Mouse (Mus musculus) ZHBTc4 (cell line): ENCODE data around the gene Gm11239.
"Not testable (repeated sequence)": the region's sequence is repeated elsewhere in the genome, so short reads cannot be mapped to it uniquely, and the experiment has no call there.

ENCODE experiments used
- DNase-seq: peaks from one replicate; pipeline ENCODE4 v3.0.0-alpha.2; 2011; ENCODE audit warnings: low read depth, low spot score

The Gm11239 gene

DNA sequence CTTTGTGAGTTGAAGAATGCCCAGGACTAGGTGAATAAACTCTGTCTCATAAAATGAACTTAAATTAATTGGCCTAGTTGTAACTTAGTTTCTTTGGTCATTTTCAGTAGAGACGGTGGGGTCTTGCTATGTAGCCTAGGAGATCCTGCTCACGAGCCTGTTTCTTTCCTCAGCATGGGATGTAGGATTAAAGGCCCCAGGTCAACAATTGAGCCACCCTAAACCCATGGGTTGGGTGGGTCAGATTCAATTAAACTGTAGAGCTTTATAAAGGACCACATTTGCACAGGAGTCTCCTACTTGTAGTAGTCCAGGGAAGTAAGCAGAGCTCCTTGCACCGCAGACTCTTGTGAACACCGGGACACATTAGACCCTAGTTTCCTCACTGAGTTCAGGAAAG, at the start of gene Gm11239:
Gene Gm11239 (plus strand): TSS at position 301 of the 400 bp plus-strand sequence.
- DNase-seq: not testable (repeated sequence)

GRCm38 (mm10) chr4:73622684-73623083, 45.5 kb upstream of the Gm11239 start, which contains the start of gene Gm11237:
TSS of gene Gm11237 (plus strand) at chr4:73622984.
- DNase-seq: not testable (repeated sequence)

DNA sequence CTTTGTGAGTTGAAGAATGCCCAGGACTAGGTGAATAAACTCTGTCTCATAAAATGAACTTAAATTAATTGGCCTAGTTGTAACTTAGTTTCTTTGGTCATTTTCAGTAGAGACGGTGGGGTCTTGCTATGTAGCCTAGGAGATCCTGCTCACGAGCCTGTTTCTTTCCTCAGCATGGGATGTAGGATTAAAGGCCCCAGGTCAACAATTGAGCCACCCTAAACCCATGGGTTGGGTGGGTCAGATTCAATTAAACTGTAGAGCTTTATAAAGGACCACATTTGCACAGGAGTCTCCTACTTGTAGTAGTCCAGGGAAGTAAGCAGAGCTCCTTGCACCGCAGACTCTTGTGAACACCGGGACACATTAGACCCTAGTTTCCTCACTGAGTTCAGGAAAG, 30.3 kb upstream of the Gm11239 start, which contains the start of gene Gm11236:
Gene Gm11236 (plus strand): TSS at position 301 of the 400 bp plus-strand sequence.
- not testable (repeated sequence) for DNase-seq

DNA sequence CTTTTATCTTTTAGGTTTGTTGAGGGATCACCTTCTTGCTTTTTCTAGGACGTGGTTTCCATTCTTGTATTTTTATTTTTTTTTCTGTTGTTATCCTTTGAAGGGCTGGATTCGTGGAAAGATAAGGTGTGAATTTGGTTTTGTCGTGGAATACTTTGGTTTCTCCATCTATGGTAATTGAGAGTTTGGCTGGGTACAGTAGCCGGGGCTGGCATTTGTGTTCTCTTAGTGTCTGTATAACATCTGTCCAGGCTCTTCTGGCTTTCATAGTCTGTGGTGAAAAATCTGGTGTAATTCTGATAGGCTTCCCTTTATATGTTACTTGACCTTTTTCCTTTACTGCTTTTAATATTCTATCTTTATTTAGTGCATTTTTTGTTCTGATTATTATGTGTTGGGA, 6.3 kb upstream of the Gm11239 start:
- not testable (repeated sequence) for DNase-seq

DNA sequence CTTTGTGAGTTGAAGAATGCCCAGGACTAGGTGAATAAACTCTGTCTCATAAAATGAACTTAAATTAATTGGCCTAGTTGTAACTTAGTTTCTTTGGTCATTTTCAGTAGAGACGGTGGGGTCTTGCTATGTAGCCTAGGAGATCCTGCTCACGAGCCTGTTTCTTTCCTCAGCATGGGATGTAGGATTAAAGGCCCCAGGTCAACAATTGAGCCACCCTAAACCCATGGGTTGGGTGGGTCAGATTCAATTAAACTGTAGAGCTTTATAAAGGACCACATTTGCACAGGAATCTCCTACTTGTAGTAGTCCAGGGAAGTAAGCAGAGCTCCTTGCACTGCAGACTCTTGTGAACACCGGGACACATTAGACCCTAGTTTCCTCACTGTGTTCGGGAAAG, 15.1 kb downstream of the Gm11239 start, which contains the start of gene Gm428:
Gene Gm428 (plus strand): TSS at position 301 of the 400 bp plus-strand sequence.
- DNase-seq: not testable (repeated sequence)

DNA sequence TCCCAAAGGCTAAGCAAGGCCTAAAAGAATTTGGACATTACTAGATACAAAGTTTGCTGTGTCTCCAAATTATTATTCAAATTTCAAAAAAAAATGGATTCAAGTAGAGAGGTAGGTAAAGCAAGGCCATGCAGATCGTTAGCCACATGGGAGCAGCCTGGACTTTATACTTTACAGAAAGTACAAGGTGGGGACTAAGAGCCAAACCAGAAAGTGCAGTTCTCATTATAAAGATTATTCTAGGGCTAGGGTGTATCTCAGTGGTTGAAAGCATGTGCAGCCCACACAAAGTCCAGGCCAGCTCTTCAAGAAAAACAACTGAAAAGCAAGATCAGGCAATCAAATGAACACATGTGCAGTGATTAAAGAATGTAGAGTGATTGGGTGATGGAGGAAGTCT, 50.6 kb downstream of the Gm11239 start:
- no peak for DNase-seq

GRCm38 (mm10) chr4:73719819-73720218, 51.7 kb downstream of the Gm11239 start:
- no peak for DNase-seq
